Mouse (Mus musculus): Measurements from ENCODE around the gene Adipor1. TPM values are rescaled to one million over a fixed set of nuclear protein-coding genes. Genes with fewer than 3 reads are reported as not detected.
"Not testable (repeated sequence)": the region's sequence is repeated elsewhere in the genome, so short reads cannot be mapped to it uniquely, and the experiment has no call there.

Adipor1 gene
- polyA plus RNA-seq, 1 experiment from 2014 or later: 82.9 TPM

GRCm38 (mm10) chr1:134445418-134445817 is 30.2 kb downstream of the Adipor1 start:
- Histone ChIP-seq H3K27me3 (ENCODE audit: control insufficient read depth, insufficient read depth, low read length) (no peaks in the 10 kb centered on the region), H3K4me2 (ENCODE audit: low read depth, low read length) (no peak overlapping the region), H3K9ac (replicated peaks; ENCODE audit: low read length) (no peak overlapping the region), H3K9me3 (replicated peaks; ENCODE audit: control insufficient read depth, low read length) (no peaks in the 10 kb centered on the region), H3K4me1 (ENCODE audit: control insufficient read depth, insufficient read depth, low read length) (no peaks in the 10 kb centered on the region), H3K4me3 (ENCODE audit: low read depth, low read length) (no peak overlapping the region), H3K27ac (replicated peaks; ENCODE audit: low read depth, low read length) (no peak overlapping the region), H3K36me3 (replicated peaks; ENCODE audit: control insufficient read depth, insufficient read depth, low read depth, low read length) (no peaks in the 10 kb centered on the region)
- DNase-seq (ENCODE audit: low spot score): no peak
- WGBS: 93% methylated on average over 2 of the region's 2 CpGs
- no peak for ATAC-seq (replicated peaks; ENCODE audit: insufficient number of reproducible peaks, low FRiP score, low TSS enrichment, low read depth)

DNA sequence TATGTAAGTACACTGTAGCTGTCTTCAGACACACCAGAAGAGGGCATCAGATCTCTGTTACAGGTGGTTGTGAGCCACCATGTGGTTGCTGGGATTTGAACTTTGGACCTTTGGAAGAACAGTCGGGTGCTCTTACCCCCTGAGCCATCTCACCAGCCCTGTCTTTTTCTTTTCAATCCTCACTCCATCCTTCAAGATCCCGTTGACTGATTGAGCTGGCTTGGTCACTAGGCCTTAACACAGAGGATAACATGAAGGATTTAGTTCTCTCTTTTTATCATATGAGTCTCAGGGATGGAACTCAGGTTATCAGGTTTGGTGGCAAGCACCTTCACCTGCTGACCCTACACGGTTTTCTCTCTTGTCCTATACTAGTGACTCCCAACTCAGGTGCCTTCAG is 33.4 kb downstream of the Adipor1 start:
- not testable (repeated sequence) for ATAC-seq (replicated peaks; ENCODE audit: insufficient number of reproducible peaks, low FRiP score, low TSS enrichment, low read depth); H3K4me3 ChIP-seq (ENCODE audit: low read depth, low read length); H3K4me2 ChIP-seq (ENCODE audit: low read depth, low read length); H3K9me3 ChIP-seq (replicated peaks; ENCODE audit: control insufficient read depth, low read length); H3K27me3 ChIP-seq (ENCODE audit: control insufficient read depth, insufficient read depth, low read length); H3K36me3 ChIP-seq (replicated peaks; ENCODE audit: control insufficient read depth, insufficient read depth, low read depth, low read length); H3K27ac ChIP-seq (replicated peaks; ENCODE audit: low read depth, low read length); DNase-seq (ENCODE audit: low spot score); H3K9ac ChIP-seq (replicated peaks; ENCODE audit: low read length); H3K4me1 ChIP-seq (ENCODE audit: control insufficient read depth, insufficient read depth, low read length)
- 68% methylated on average over 3 of the region's 3 CpGs for WGBS

DNA sequence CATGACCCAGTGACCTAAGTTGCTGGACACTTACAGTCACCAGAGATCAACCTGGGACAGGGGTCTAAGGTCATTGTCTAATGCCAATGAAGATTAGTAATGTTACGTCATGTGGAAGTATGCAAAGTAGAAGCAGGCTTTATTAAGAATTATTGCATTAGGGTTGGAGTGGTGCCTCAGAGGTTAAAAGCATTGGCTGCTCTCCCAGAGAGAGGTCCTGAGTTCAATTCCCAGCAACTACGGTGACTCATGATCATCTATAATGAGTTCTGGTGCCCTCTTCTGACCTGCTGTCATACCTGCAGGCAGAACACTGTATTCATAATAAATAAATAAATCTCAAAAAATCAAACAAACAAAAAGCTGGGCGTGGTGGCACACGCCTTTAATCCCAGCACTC is 35.0 kb downstream of the Adipor1 start:
- Histone ChIP-seq H3K36me3 (replicated peaks; ENCODE audit: control insufficient read depth, insufficient read depth, low read depth, low read length) (no peaks in the 10 kb centered on the region), H3K4me1 (ENCODE audit: control insufficient read depth, insufficient read depth, low read length) (no peaks in the 10 kb centered on the region), H3K27ac (replicated peaks; ENCODE audit: low read depth, low read length) (no peak overlapping the region), H3K4me3 (ENCODE audit: low read depth, low read length) (no peak overlapping the region), H3K27me3 (ENCODE audit: control insufficient read depth, insufficient read depth, low read length) (no peaks in the 10 kb centered on the region), H3K9ac (replicated peaks; ENCODE audit: low read length) (no peak overlapping the region), H3K9me3 (replicated peaks; ENCODE audit: control insufficient read depth, low read length) (no peaks in the 10 kb centered on the region), H3K4me2 (ENCODE audit: low read depth, low read length) (no peak overlapping the region)
- 86% methylated on average over 4 of the region's 4 CpGs for WGBS
- ATAC-seq (replicated peaks; ENCODE audit: insufficient number of reproducible peaks, low FRiP score, low TSS enrichment, low read depth) (no peak), DNase-seq (ENCODE audit: low spot score) (no peak)

DNA sequence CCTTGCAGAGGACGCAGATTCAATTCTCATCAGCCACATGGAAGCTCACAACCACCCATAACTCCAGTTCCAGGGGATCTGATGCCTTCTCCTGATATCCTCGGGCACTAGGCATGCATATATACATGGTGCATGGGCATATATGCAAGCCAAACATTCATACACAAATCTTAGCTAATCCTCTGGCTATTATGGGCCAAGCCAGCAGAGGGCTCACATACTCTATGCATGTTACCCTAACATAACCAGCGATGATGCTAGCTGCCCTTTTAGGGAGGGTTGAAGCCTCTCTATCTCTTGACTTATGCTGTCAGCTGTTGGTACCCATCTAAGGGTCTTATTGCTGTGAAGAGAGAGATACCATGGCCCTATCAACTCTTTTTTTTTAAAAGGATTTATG is 35.8 kb downstream of the Adipor1 start:
- Histone ChIP-seq H3K9me3 (replicated peaks; ENCODE audit: control insufficient read depth, low read length) (no peaks in the 10 kb centered on the region), H3K36me3 (replicated peaks; ENCODE audit: control insufficient read depth, insufficient read depth, low read depth, low read length) (no peaks in the 10 kb centered on the region), H3K4me3 (ENCODE audit: low read depth, low read length) (no peak overlapping the region), H3K9ac (replicated peaks; ENCODE audit: low read length) (no peak overlapping the region), H3K27me3 (ENCODE audit: control insufficient read depth, insufficient read depth, low read length) (no peaks in the 10 kb centered on the region), H3K4me1 (ENCODE audit: control insufficient read depth, insufficient read depth, low read length) (no peaks in the 10 kb centered on the region), H3K27ac (replicated peaks; ENCODE audit: low read depth, low read length) (no peak overlapping the region), H3K4me2 (ENCODE audit: low read depth, low read length) (no peak overlapping the region)
- WGBS: 53% methylated on average over 3 of the region's 3 CpGs
- DNase-seq (ENCODE audit: low spot score) (peak; percentile 57), ATAC-seq (replicated peaks; ENCODE audit: insufficient number of reproducible peaks, low FRiP score, low TSS enrichment, low read depth) (no peak)

DNA sequence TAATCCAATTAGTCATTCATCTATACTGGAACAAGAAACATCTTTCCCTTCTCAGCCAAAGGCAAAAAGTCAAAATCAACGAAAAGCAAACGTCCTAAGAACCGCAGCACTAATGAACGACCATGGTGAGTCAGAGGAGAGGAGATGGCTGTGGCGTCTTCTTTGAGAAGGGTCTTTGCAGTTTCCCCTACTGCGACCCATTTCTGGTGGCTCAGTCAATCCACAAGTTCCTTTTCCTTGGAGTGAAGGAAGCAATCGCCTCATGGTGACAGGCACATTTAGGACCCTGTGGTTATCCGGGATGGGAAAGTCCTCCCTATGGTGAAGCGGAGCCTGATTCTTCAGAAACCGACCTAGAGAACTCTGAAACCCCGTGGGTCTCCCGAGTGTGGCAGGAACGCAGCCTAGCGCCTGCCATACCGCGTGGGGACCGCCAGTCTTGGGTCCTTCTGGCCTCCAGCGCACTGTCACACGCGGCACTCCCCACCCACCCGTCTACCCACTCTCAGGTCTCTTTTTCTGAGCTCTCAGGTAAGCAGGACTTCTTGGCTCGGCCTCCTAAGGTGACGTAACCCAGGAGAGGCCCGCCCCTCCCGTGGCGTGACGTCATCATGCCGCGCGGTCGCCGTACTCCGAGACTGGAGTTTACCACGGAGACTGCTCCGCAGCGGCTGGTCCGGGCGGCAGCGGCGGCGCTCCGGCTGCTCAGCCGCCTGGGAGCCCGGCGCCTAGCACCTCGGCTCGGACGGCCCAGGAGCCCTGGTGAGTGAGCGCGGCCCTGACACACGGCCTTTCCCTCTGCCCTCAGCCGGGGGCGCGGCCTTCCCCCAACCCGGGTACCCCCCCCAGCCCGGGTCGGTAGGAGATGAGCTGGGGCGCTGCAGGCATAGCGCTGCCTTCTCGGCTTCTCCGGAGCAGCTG is 40.0 kb downstream of the Adipor1 start, which contains the start of gene Klhl12:
Gene Klhl12, plus strand, starts transcription at position 628 of the 921 bp plus-strand sequence.
- Histone ChIP-seq H3K27me3 (ENCODE audit: control insufficient read depth, insufficient read depth, low read length) (no peaks in the 10 kb centered on the region), H3K9ac (replicated peaks; ENCODE audit: low read length) (peak within 1 kb of the TSS; percentile 90), H3K36me3 (replicated peaks; ENCODE audit: control insufficient read depth, insufficient read depth, low read depth, low read length) (no peaks in the 10 kb centered on the region), H3K4me1 (ENCODE audit: control insufficient read depth, insufficient read depth, low read length) (no peaks in the 10 kb centered on the region), H3K9me3 (replicated peaks; ENCODE audit: control insufficient read depth, low read length) (no peaks in the 10 kb centered on the region), H3K27ac (replicated peaks; ENCODE audit: low read depth, low read length) (peak within 1 kb of the TSS; percentile 58; the same call in 1 of the 2 replicates), H3K4me3 (ENCODE audit: low read depth, low read length) (peak within 1 kb of the TSS; percentile 96), H3K4me2 (ENCODE audit: low read depth, low read length) (peak within 1 kb of the TSS; percentile 54)
- peak; percentile 85 for ATAC-seq (replicated peaks; ENCODE audit: insufficient number of reproducible peaks, low FRiP score, low TSS enrichment, low read depth)
- peak; percentile 92 for DNase-seq (ENCODE audit: low spot score)
- 2% methylated on average over 58 of the region's 61 CpGs for WGBS

GRCm38 (mm10) chr1:134456060-134456459 is 40.9 kb downstream of the Adipor1 start:
- Histone ChIP-seq H3K9me3 (replicated peaks; ENCODE audit: control insufficient read depth, low read length) (no peaks in the 10 kb centered on the region), H3K36me3 (replicated peaks; ENCODE audit: control insufficient read depth, insufficient read depth, low read depth, low read length) (no peaks in the 10 kb centered on the region), H3K27me3 (ENCODE audit: control insufficient read depth, insufficient read depth, low read length) (no peaks in the 10 kb centered on the region), H3K4me3 (ENCODE audit: low read depth, low read length) (peak overlapping the region; percentile 96), H3K27ac (replicated peaks; ENCODE audit: low read depth, low read length) (no peak overlapping the region), H3K9ac (replicated peaks; ENCODE audit: low read length) (peak overlapping the region; percentile 90), H3K4me1 (ENCODE audit: control insufficient read depth, insufficient read depth, low read length) (no peaks in the 10 kb centered on the region), H3K4me2 (ENCODE audit: low read depth, low read length) (peak overlapping the region; percentile 48)
- DNase-seq (ENCODE audit: low spot score): no peak
- WGBS: 27% methylated on average over 5 of the region's 5 CpGs
- ATAC-seq (replicated peaks; ENCODE audit: insufficient number of reproducible peaks, low FRiP score, low TSS enrichment, low read depth): no peak

DNA sequence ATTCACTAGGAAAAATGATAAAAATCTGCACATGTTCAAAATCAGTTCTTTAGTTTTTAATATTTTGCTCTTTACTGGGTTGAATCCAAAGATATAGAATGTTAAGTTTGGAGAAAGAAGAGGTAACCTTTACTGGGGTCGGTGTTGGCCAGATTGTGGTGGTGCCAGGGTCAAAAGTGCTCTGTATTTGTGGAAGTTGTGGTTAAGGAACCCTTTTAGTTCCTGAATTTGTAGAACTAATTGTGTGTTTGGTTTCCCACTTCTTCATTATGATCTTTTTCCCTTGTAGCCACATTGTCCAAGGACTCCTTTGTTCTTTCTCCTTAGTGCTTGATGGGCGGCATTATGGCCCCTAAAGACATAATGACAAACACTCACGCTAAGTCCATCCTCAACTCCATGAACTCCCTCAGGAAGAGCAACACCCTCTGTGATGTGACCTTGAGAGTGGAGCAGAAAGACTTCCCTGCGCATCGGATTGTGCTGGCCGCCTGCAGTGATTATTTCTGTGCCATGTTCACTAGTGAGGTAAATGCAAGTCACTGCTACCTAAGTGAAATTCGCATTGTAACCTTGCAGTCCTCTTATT is 43.1 kb downstream of the Adipor1 start:
- Histone ChIP-seq H3K27ac (replicated peaks; ENCODE audit: low read depth, low read length) (no peak overlapping the region), H3K36me3 (replicated peaks; ENCODE audit: control insufficient read depth, insufficient read depth, low read depth, low read length) (no peaks in the 10 kb centered on the region), H3K4me1 (ENCODE audit: control insufficient read depth, insufficient read depth, low read length) (no peaks in the 10 kb centered on the region), H3K4me2 (ENCODE audit: low read depth, low read length) (no peak overlapping the region), H3K27me3 (ENCODE audit: control insufficient read depth, insufficient read depth, low read length) (no peaks in the 10 kb centered on the region), H3K9ac (replicated peaks; ENCODE audit: low read length) (no peak overlapping the region), H3K9me3 (replicated peaks; ENCODE audit: control insufficient read depth, low read length) (no peaks in the 10 kb centered on the region), H3K4me3 (ENCODE audit: low read depth, low read length) (no peak overlapping the region)
- no peak for ATAC-seq (replicated peaks; ENCODE audit: insufficient number of reproducible peaks, low FRiP score, low TSS enrichment, low read depth)
- DNase-seq (ENCODE audit: low spot score): no peak
- 94% methylated on average over 7 of the region's 7 CpGs for WGBS

Measured in embryonic facial prominence, embryonic 11.5 days (tissue).